Mouse (Mus musculus): ENCODE data around the gene Klf5.

Klf5 gene

DNA sequence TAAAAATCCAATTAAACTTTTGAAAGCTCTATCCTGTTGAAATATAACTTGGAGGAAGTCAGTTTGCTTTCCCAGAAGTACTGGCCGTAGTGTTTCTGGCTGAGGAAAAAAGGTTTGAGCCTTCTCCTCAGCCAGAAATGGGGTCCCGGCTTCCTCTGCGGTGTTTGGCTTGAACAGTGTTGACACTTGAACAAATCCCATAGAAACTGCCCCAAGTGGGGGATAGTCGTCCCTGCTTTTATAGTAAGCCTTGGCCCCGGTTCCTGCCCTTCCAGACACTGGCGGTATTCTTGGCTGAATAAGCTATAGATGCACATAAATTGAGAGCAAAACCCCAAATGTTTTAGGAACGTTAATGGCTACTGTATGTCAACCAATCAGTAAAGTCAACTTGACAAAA is 11.9 kb downstream of the Klf5 start:
- DNase-seq (ENCODE audit: low spot score) = no peak

DNA sequence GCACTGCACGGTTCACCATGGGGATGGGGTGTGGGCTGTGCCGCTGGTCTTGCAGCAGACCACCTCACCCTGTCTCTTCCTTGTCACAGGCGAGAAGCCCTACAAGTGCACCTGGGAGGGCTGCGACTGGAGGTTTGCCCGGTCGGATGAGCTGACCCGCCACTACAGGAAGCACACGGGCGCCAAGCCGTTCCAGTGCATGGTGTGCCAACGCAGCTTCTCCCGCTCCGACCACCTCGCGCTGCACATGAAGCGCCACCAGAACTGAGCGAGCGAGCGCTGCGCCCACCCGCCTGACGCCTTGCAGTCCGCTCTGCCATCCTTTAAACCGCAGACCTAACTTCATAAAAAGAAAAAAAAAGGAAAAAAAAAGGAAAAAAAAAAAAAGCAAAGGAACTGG is 14.6 kb downstream of the Klf5 start:
- no peak for DNase-seq (ENCODE audit: low spot score)

DNA sequence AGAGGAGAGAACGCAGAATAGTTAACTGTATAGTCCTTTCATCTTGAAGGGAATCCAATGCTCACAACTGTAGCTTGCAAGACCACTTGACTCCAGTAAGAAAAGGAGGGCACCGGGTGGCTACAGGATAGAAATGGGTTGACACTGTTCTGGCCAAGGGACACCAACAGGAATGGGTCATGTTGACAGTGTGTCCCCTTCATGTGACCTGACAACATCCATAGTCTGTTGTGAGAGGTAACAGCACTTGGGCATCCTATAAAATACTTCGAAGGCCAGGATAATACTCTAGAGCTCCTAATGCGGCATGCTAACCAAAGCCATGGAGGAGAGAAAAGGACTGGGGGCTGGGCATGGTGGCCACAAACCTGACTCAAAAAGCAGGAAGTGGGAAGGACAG is 17.8 kb downstream of the Klf5 start:
- no peak for DNase-seq (ENCODE audit: low spot score)

DNA sequence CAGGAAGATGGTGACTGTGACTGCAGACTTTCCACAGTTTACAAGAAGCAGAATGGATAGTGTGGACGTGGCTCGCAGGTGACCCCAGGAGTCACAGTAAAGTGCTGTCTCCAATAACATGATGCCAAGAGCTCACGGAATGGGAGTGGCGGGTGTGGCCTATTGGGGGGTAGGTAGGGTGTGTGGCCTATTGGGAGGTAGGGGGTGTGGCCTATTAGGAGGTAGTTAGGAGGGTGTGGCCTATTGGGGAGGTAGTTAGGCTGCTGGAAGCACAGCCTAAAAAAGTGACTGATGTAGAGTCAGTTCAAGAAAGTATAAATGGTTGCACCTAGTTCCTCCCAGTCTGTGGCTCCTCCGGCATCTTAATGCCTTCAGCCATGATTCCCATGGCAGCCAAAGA is 22.2 kb downstream of the Klf5 start:
- no peak for DNase-seq (ENCODE audit: low spot score)

DNA sequence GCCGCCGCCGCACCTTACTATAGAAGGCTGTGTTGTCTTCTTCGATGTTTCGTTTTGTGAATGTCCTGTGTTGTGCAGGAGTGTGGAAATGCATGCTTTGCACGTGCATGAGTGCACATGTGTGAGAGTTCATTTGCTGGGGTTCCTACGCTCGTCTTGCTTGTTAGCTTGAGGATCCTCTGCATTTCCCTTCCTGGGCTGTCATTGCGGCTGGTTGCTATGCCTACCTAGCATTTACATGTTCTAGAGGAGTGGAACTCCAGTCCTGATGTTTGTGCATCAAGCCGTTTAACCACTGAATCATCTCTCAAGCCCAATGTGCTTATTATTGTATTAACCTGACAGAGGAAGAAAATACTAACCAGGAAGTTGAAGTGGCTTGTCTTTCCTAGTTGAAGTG is 24.9 kb downstream of the Klf5 start:
- no peak for DNase-seq (ENCODE audit: low spot score)

DNA sequence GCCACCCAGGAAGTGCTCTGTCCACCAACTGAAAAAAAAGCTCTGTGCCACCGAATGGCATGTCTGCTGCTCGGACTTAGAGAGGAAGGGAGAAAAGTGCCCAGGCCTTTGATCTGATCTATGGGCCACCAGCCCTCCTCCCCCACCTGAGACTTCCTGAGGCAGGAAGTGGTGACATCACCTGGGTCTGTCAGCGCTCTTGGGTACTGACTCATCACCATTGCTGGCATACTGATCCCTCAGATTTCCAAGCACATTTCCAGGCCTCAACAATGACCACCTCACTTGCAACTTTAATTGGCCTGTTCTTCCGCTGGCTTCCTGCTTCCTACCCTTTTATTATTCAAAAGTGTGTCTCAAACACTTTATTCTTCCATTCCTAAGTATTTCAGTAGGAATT is 26.0 kb downstream of the Klf5 start:
- DNase-seq (ENCODE audit: low spot score) = no peak

DNA sequence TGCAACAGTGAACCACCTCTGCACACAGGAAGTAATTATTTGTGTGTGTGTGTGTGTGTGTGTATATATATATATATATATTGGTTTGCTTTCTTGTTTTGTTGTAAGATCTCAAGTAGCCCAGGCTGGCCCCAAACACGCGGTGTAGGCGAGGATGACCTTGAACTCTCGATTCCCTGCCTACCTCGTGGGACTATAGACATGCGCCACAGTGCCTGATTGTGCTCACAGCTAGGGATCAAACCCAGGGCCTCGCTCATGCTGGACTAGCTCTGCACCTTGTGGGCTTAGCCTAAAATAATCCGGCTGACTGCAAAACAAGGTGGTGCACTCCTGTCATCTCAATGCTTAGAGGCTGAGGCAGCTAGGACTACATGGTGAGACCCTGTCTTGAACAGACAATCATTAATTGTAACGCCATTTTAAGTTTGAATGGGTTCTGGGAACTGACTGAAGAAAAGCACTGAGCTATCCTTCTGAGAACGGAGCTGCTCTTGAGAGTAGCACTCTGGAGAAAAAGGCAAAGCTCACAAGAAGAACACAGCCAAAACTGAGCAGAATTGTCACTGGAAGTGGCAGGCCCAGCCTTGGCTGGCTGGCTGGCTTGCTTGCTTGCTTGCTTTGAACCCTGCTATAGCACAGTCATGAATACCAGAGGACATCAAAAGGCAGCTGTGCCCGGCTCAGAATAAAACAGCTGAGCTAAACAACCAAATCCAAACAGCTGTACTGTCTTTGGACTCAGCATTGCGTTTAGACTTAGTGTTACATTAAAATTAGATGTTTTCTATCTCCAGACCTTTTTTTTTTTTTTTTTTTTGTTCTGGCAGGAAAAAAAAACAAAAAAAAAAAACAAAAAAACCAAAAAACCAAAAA is 27.3 kb downstream of the Klf5 start:
- no peak for DNase-seq (ENCODE audit: low spot score)

DNA sequence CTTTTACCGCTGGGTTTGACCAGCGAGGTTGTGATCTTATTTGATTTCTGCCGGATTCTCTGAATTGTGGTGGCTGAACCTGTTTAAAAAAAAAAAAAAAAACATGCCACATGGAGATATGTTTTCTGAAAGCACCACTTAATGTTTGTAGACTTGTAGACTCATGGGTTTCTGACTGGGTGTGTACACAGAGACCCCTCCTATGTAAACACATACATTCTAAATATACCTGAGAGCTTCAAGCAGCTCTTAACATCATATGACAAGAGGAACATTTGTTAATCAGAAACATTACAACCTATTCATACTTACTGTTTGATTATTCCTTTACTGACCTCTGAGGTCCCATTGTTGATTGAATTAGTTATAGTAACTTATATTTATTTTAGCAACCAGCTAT is 38.1 kb downstream of the Klf5 start:
- no peak for DNase-seq (ENCODE audit: low spot score)

DNA sequence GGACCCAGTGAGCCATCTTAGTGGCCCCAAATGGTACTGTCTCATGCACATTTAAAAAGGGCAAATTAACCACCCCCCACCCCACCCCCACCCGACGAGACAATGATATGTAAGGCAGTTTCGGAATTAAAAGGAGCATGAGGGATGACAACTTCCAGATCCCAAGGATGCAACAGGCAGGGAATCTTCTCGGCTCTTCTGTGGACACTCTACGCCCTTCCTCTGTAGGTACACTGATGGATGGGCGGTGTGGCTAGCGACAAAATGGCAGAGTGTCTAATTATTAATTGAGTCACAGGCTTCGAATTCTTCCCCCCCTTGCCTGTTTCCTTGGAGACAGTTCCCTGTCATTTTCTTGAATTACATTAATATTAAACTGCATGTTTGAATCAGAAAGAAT is 40.5 kb downstream of the Klf5 start:
- DNase-seq (ENCODE audit: low spot score) = no peak

DNA sequence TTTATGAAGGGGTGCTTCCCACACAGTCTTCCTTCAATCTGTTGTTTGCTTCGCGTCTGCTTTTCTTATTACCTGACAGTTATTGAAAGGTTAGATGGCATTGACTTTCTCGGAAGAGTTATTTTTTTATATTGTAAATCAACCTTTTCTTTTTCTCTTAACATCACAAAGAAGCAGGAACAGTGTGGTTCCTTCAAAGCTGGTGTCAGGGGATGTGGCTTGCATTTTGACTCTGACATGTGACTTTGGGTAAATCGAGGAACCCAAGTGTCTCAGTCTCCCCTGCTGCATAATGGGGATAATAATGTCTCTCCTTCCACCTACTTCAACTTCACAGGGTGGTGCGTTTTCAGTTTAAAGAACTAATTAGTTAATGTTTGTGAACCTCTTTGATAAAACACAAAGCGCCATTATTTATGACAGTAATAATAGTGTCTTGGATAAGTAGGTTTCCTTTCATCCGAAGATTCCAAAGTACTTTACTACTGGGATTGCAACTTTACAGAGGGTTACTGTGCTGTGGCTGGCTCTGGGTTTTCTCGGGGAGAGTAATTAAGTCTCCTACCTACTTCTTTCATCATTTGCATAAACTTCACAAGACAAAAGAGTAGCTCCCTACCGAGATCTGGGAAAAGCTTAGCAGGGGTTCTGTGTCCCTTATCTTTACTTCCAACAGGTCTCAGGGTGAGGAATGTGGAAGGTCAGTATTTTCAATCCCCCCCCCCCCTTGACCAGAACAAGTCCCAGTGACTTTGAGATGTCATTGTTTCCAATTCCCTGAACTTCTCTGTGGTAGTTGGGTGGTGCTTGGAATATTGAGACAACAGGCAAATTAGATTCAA is 41.4 kb downstream of the Klf5 start:
- DNase-seq (ENCODE audit: low spot score) = no peak

DNA sequence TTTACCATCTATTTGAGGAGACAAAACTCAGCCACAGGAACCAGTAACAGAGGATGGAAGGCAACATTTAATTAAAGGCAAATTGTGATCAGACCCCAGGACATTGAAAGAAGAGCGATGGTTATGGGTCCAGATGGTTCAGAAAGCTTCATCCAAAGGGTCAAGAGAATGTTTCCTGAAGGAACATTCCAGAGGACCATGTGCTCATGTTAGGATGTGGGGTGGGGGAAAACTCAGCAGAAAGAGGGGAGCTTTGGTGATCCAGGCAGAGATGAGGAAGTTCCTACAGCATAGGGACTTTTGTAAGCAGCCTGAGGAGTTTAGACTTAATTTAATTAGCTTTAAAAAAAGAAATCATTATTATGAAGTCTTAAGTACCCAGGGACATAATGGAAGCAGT is 42.2 kb downstream of the Klf5 start:
- no peak for DNase-seq (ENCODE audit: low spot score)

DNA sequence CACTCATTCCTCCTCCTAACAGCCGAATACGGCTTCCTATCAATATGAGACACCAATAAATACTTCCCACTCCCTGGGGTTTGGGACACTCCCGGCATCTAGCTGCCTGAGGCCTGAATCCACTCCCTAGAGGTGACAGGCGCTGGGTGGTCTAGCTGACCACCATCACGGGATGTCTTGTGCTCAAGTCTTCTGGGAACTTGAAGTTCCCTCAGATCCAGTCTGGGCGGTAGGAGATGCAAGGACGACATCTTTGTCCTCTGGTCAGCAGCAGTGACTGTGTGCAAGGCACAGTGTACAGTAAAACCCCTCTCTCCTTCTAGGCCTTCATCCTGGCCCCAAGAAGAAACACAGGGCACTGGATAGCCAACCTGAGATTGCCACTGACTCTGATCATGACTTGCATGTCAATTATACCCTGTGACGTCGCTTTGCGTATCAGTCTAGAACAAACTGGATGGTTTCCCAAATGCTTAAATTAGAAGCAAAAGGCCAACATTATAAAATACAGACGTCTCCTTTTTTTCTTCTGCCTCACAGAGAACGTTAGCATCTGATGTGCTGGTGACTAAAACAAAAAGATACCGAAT is 49.8 kb downstream of the Klf5 start:
- DNase-seq (ENCODE audit: low spot score) = no peak

DNA sequence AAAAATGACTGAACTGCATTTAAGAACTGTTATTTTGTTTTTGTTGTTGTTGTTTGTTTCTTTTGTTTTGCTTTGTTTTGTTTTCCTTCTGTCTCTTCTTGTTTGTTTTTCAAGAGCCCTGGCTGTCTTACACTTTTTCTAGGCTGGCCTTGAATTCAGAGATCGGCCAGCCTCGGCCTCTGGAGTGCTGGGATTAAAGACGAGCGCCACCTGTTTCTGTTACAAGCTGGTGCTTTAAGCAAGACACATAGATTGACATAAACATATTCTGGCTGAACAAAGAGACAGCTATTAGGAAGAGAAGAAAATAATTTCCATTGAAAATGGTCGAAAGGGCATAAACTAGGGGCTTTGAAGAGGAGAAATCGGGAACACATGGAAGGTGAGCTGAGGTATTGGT is 51.1 kb downstream of the Klf5 start:
- DNase-seq (ENCODE audit: low spot score) = no peak

DNA sequence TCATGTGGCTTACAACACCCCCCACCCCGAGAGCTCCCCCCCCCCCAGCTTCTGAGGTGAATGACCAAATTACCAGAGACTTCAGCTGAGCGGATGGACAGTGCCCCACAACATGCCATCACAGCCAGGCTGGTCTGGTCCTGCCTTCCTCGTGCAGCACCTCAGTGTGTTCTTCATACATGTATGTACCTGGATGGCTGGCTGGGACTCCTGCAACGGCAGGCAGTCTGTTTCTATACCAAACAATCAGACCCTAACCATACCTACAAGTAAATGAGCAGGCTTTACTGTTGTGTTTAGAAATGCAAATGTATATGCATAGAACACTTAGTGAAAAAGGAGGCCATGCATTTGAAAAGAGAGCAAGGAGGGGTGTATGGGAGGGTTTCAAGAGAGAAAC is 54.5 kb downstream of the Klf5 start:
- DNase-seq (ENCODE audit: low spot score) = no peak

DNA sequence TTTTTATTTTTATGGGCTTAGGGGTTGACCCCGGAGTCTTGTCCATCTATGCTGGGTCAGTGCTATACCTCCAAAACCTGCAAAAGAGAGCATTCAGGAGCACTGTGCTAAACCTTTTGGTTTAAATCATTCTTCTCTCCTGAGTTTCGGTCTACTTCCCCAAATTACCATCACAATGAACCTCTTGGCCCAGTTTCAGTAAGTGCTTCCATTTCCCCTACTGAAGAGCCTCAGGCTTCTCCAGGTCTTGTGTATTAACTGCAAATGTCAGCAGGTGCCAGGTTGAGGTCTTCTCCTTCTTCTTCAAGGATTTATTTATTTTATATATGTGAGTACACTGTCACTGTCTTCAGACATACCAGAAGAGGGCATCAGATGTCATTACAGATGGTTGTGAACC is 55.6 kb downstream of the Klf5 start:
- no peak for DNase-seq (ENCODE audit: low spot score)

DNA sequence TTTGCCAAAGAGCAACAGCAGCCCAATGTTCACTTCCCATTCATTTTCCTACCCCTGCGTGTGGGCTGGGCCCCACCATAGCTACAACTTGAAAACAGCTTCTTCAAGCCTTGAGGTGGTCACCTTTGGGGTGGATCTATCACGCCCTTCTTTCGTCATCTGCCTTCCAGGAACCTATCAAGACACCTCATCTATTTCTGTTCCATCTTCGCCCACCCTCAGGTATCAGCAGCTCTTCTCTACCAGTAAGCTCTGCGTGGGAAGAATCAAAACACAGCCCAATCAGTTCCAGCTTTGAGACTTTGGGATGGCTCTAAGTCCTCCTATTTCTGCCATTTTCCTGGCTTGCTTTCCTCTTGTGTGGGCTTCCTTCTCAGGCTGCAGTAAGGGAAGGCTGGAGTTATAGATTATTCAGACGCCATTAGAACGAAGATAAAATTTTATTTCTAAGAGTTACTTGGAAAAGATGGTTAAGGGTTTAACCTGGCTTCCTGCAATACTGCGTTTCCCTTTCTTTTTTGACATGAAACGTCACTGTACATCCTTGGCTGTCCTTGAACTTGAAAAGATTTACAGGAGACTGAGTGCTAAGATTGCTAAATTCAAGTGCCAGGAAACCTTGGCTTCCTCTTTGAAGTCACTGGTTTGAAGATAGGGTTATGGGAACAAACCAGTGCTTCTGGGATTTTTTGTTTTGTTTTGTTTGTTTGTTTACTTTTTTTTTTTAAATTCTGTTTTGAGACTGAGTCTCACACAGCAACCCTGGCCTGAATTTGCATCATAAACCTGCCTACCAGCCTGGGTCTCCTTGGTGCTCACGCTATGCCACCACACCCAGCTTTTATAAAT is 56.5 kb downstream of the Klf5 start:
- no peak for DNase-seq (ENCODE audit: low spot score)

DNA sequence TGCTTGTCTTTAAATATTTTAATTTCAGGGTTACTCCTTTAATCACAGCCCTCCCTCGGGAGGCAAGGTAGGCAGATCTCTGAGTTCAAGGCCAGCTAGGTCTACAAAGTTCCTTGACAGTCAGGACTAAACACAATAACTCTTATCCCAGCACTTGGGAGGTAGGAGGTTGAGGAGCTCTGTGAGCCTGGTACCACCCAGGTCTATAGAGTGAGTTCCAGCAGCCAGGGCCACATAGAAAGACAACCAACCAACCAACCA is 57.0 kb downstream of the Klf5 start:
- DNase-seq (ENCODE audit: low spot score) = no peak

DNA sequence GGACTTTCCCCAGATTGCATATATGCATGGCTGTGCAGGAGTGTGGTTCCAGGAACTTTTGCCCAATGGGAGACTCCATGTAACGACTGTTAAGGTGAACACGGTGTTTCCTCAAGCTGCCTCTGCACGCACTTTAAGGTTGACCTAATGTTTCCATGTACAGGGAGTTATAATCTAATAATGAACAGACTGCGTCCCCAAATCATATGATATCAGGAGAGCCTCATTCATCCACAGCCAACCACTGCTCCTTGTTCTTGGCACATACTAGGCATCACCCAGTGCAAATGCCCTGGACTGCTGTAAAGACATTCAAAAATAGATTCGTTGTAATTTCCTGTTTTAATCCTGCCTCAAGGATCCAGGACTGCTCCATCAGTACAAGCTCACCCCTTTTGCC is 64.5 kb downstream of the Klf5 start:
- DNase-seq (ENCODE audit: low spot score) = no peak

DNA sequence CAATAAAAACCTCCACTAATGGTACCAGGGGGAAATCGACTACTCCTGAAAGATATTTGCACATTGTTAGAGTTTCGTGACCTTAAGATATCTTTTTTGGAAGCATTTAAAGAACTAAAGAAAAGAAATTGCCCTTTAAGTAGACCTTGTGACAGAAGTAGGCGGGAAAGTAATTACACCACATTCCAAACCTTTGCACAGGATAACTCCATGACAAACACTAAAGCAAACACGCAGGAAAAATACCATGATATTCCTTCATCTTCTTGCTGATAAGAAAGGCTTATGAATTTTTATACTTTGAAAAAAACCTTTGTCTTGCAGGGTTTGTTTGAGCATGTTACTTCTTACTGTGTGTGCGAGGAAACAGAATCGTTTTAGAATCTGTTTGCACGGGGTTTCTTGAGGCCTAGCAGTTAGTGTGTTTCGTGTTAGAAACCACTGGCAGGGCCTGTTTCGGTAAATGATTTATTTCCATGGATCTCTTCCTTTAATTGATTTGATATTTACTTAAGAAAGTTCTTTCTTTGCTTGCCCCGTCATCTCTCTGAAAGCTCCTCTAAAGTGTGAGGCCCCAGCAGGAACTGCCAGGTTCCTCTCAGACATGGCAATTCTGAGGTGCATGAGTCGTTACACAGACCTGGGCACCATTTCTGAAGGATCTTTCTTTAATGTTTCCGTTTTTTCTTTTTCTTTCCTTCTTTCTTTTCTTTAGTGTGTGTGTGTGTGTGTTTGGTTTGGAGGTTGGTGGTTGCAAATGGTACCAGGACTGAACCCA is 65.7 kb downstream of the Klf5 start:
- no peak for DNase-seq (ENCODE audit: low spot score)
